Mouse (Mus musculus): ENCODE results near the gene Sidt1. TPM values are rescaled to one million over a fixed set of nuclear protein-coding genes. Genes with fewer than 3 reads are reported as not detected.

Gene Sidt1
- polyA plus RNA-seq, 1 experiment from 2014 or later, result not detected

- Histone ChIP-seq H3K27me3 (replicated peaks) (no peaks in the 10 kb centered on the region), H3K4me2 (no peak overlapping the region), H3K9ac (no peak overlapping the region), H3K27ac (replicated peaks) (no peak overlapping the region), H3K4me1 (peaks cover 9% of the 10 kb centered on the region), H3K9me3 (no peaks in the 10 kb centered on the region), H3K4me3 (no peak overlapping the region), H3K36me3 (no peaks in the 10 kb centered on the region)
- no peak for ATAC-seq (ENCODE audit: extremely low read depth, insufficient number of reproducible peaks, low FRiP score, low TSS enrichment)
- 54% methylated on average over 9 of the region's 9 CpGs for WGBS
Measured at GRCm38 (mm10) chr16:44271371-44272038, 61.5 kb downstream of the Sidt1 start.

GRCm38 (mm10) chr16:44270606-44271005 lies 62.4 kb downstream of the Sidt1 start:
- H3K9ac ChIP-seq, result no peak overlapping the region
- peaks cover 9% of the 10 kb centered on the region for H3K4me1 ChIP-seq
- no peak overlapping the region for H3K27ac ChIP-seq (replicated peaks)
- no peaks in the 10 kb centered on the region for H3K36me3 ChIP-seq
- 70% methylated on average over 5 of the region's 5 CpGs for WGBS
- H3K9me3 ChIP-seq, result no peaks in the 10 kb centered on the region
- ATAC-seq (ENCODE audit: extremely low read depth, insufficient number of reproducible peaks, low FRiP score, low TSS enrichment), result no peak
- no peak overlapping the region for H3K4me3 ChIP-seq
- no peak overlapping the region for H3K4me2 ChIP-seq
- no peaks in the 10 kb centered on the region for H3K27me3 ChIP-seq (replicated peaks)

- WGBS, result 73% methylated on average over 6 of the region's 6 CpGs
- Histone ChIP-seq H3K9ac (no peak overlapping the region), H3K9me3 (no peaks in the 10 kb centered on the region), H3K36me3 (no peaks in the 10 kb centered on the region), H3K27ac (replicated peaks) (no peak overlapping the region), H3K27me3 (replicated peaks) (no peaks in the 10 kb centered on the region), H3K4me2 (no peak overlapping the region), H3K4me3 (no peak overlapping the region), H3K4me1 (peaks cover 9% of the 10 kb centered on the region)
- ATAC-seq (ENCODE audit: extremely low read depth, insufficient number of reproducible peaks, low FRiP score, low TSS enrichment), result no peak
Measured at GRCm38 (mm10) chr16:44269578-44269977, 63.4 kb downstream of the Sidt1 start.

GRCm38 (mm10) chr16:44268541-44269215 lies 64.3 kb downstream of the Sidt1 start:
- WGBS, result 80% methylated on average over 7 of the region's 7 CpGs
- no peak overlapping the region for H3K9ac ChIP-seq
- no peak overlapping the region for H3K4me3 ChIP-seq
- peaks cover 9% of the 10 kb centered on the region for H3K4me1 ChIP-seq
- no peaks in the 10 kb centered on the region for H3K27me3 ChIP-seq (replicated peaks)
- no peak for ATAC-seq (ENCODE audit: extremely low read depth, insufficient number of reproducible peaks, low FRiP score, low TSS enrichment)
- no peak overlapping the region for H3K27ac ChIP-seq (replicated peaks)
- no peaks in the 10 kb centered on the region for H3K9me3 ChIP-seq
- no peak overlapping the region for H3K4me2 ChIP-seq
- no peaks in the 10 kb centered on the region for H3K36me3 ChIP-seq

GRCm38 (mm10) chr16:44265562-44265961 lies 67.4 kb downstream of the Sidt1 start:
- 69% methylated on average over 6 of the region's 6 CpGs for WGBS

GRCm38 (mm10) chr16:44264916-44265315 lies 68.1 kb downstream of the Sidt1 start:
- ATAC-seq (ENCODE audit: extremely low read depth, insufficient number of reproducible peaks, low FRiP score, low TSS enrichment), result no peak
- H3K4me1 ChIP-seq, result no peaks in the 10 kb centered on the region
- H3K27ac ChIP-seq (replicated peaks), result no peak overlapping the region
- no peaks in the 10 kb centered on the region for H3K27me3 ChIP-seq (replicated peaks)
- no peak overlapping the region for H3K9ac ChIP-seq
- H3K4me3 ChIP-seq, result no peak overlapping the region
- no peak overlapping the region for H3K4me2 ChIP-seq
- H3K9me3 ChIP-seq, result no peaks in the 10 kb centered on the region
- WGBS, result 77% methylated on average over 2 of the region's 2 CpGs
- H3K36me3 ChIP-seq, result no peaks in the 10 kb centered on the region

More at GRCm38 (mm10) chr16:44265562-44265961, 67.4 kb downstream of the Sidt1 start:
- no peaks in the 10 kb centered on the region for H3K9me3 ChIP-seq
- no peaks in the 10 kb centered on the region for H3K36me3 ChIP-seq
- H3K4me2 ChIP-seq, result no peak overlapping the region
- no peak overlapping the region for H3K4me3 ChIP-seq
- no peak overlapping the region for H3K9ac ChIP-seq
- no peak overlapping the region for H3K27ac ChIP-seq (replicated peaks)
- no peaks in the 10 kb centered on the region for H3K27me3 ChIP-seq (replicated peaks)
- no peaks in the 10 kb centered on the region for H3K4me1 ChIP-seq
- no peak for ATAC-seq (ENCODE audit: extremely low read depth, insufficient number of reproducible peaks, low FRiP score, low TSS enrichment)

- no peak for ATAC-seq (ENCODE audit: extremely low read depth, insufficient number of reproducible peaks, low FRiP score, low TSS enrichment)
- no peak overlapping the region for H3K4me2 ChIP-seq
- no peak overlapping the region for H3K27ac ChIP-seq (replicated peaks)
- WGBS, result 76% methylated on average over 3 of the region's 3 CpGs
- 0 out of 2 replicates have a peak, but pooled peaks cover 8% of the 10 kb centered on the region for H3K4me1 ChIP-seq
- no peak overlapping the region for H3K9ac ChIP-seq
- no peaks in the 10 kb centered on the region for H3K9me3 ChIP-seq
- no peak overlapping the region for H3K4me3 ChIP-seq
- H3K36me3 ChIP-seq, result no peaks in the 10 kb centered on the region
- no peaks in the 10 kb centered on the region for H3K27me3 ChIP-seq (replicated peaks)
Measured at GRCm38 (mm10) chr16:44257476-44257875, 75.5 kb downstream of the Sidt1 start.

GRCm38 (mm10) chr16:44254698-44255097 lies 78.3 kb downstream of the Sidt1 start:
- ATAC-seq (ENCODE audit: extremely low read depth, insufficient number of reproducible peaks, low FRiP score, low TSS enrichment), result no peak
- H3K27me3 ChIP-seq (replicated peaks), result no peaks in the 10 kb centered on the region
- H3K4me2 ChIP-seq, result no peak overlapping the region
- WGBS, result 63% methylated on average over 7 of the region's 7 CpGs
- no peak overlapping the region for H3K27ac ChIP-seq (replicated peaks)
- no peak overlapping the region for H3K9ac ChIP-seq
- no peaks in the 10 kb centered on the region for H3K9me3 ChIP-seq
- 0 out of 2 replicates have a peak, but pooled peaks cover 8% of the 10 kb centered on the region for H3K4me1 ChIP-seq
- H3K36me3 ChIP-seq, result no peaks in the 10 kb centered on the region
- H3K4me3 ChIP-seq, result no peak overlapping the region

GRCm38 (mm10) chr16:44253797-44254634 lies 79.0 kb downstream of the Sidt1 start:
- Histone ChIP-seq H3K9me3 (no peaks in the 10 kb centered on the region), H3K9ac (no peak overlapping the region), H3K36me3 (no peaks in the 10 kb centered on the region), H3K27me3 (replicated peaks) (no peaks in the 10 kb centered on the region), H3K4me2 (no peak overlapping the region), H3K4me3 (no peak overlapping the region), H3K27ac (replicated peaks) (no peak overlapping the region), H3K4me1 (0 out of 2 replicates have a peak, but pooled peaks cover 8% of the 10 kb centered on the region)
- 70% methylated on average over 7 of the region's 7 CpGs for WGBS
- no peak for ATAC-seq (ENCODE audit: extremely low read depth, insufficient number of reproducible peaks, low FRiP score, low TSS enrichment)

- Histone ChIP-seq H3K4me3 (no peak overlapping the region), H3K27me3 (replicated peaks) (no peaks in the 10 kb centered on the region), H3K27ac (replicated peaks) (no peak overlapping the region), H3K4me2 (no peak overlapping the region), H3K4me1 (0 out of 2 replicates have a peak, but pooled peaks cover 8% of the 10 kb centered on the region), H3K9me3 (no peaks in the 10 kb centered on the region), H3K36me3 (no peaks in the 10 kb centered on the region), H3K9ac (no peak overlapping the region)
- no peak for ATAC-seq (ENCODE audit: extremely low read depth, insufficient number of reproducible peaks, low FRiP score, low TSS enrichment)
- WGBS, result 81% methylated on average over 3 of the region's 3 CpGs
Measured at GRCm38 (mm10) chr16:44252735-44253134, 80.3 kb downstream of the Sidt1 start.

GRCm38 (mm10) chr16:44249985-44250384 lies 83.0 kb downstream of the Sidt1 start:
- no peak overlapping the region for H3K4me3 ChIP-seq
- no peak overlapping the region for H3K4me2 ChIP-seq
- 0 out of 2 replicates have a peak, but pooled peaks cover 2% of the 10 kb centered on the region for H3K4me1 ChIP-seq
- no peak for ATAC-seq (ENCODE audit: extremely low read depth, insufficient number of reproducible peaks, low FRiP score, low TSS enrichment)
- no peaks in the 10 kb centered on the region for H3K9me3 ChIP-seq
- no peaks in the 10 kb centered on the region for H3K36me3 ChIP-seq
- 79% methylated on average over 10 of the region's 10 CpGs for WGBS
- no peak overlapping the region for H3K27ac ChIP-seq (replicated peaks)
- no peaks in the 10 kb centered on the region for H3K27me3 ChIP-seq (replicated peaks)
- no peak overlapping the region for H3K9ac ChIP-seq

All from heart, embryonic 13.5 days (tissue).